Mouse (Mus musculus): Measurements from ENCODE around the gene 1110051M20Rik. TPM values are rescaled to one million over a fixed set of nuclear protein-coding genes. Genes with fewer than 3 reads are reported as not detected.

1110051M20Rik gene
- total and polyA plus RNA-seq, 2 experiments from 2014 or later = 158 to 171 TPM

DNA sequence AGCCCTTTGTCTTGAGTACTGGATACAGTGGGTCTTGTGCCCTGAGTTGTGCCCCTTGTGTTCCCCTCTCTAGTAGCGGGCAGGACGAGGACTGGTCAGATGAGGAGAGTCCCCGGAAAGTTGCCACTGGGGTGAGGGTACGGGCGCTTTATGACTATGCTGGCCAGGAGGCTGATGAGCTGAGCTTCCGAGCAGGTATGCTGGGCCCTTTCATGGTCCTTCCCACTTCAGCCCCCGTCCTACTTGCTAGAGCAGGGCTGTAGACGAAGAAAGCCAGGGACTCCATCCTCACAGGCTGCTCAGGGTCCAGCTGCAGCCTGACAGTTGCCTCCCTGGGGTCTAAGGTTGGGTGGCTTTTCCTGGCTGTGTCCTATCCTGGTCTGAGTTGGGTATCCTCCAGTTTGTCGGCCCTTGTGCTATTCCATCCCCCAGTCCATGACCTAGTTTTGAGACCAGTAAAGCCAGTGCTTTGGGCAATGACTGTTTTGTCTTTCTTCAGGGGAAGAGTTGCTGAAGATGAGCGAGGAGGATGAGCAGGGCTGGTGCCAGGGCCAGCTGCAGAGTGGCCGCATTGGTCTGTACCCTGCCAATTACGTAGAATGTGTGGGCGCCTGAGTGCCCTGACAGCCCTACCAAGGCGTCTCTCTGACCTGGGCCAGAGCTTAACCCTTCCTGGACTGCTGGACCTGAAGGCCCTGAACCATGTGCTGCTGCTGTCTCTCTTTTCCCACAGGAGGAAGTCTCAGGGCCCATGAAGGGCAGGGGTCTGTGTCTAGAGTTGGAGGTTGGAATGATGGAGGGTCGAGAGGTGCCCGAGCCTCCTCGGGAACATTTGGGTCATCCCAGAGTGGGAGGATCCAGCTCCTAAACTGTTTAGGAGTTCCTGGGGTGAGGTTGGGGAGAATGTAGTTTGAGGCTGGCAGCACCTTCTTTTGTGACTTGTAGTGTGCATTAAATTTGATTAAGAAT is 180.5 kb downstream of the 1110051M20Rik start:
- Histone ChIP-seq H3K27me3 (ENCODE audit: insufficient read depth, low read length) (no peaks in the 10 kb centered on the region), H3K27ac (ENCODE audit: low read depth, low read length) (peak overlapping the region; percentile 84), H3K4me2 (ENCODE audit: low read depth, low read length, poor library complexity, severe bottlenecking) (peak overlapping the region; percentile 62), H3K9ac (replicated peaks; ENCODE audit: low read length, poor library complexity, severe bottlenecking) (peak overlapping the region; percentile 44; the same call in 1 of the 2 replicates), H3K9me3 (ENCODE audit: low read length) (no peaks in the 10 kb centered on the region), H3K36me3 (ENCODE audit: insufficient read depth, low read length) (peaks cover 12% of the 10 kb centered on the region), H3K4me3 (ENCODE audit: low read depth, low read length) (peak overlapping the region; percentile 73), H3K4me1 (ENCODE audit: insufficient read depth, low read length) (peaks cover 12% of the 10 kb centered on the region)
- no peak for TF ChIP-seq CTCF (IDR thresholded peaks at IDR 0.05)
- no peak for DNase-seq (ENCODE audit: low spot score)
- 90% methylated on average over 17 of the region's 17 CpGs for WGBS
- no peak for ATAC-seq (ENCODE audit: low FRiP score)

DNA sequence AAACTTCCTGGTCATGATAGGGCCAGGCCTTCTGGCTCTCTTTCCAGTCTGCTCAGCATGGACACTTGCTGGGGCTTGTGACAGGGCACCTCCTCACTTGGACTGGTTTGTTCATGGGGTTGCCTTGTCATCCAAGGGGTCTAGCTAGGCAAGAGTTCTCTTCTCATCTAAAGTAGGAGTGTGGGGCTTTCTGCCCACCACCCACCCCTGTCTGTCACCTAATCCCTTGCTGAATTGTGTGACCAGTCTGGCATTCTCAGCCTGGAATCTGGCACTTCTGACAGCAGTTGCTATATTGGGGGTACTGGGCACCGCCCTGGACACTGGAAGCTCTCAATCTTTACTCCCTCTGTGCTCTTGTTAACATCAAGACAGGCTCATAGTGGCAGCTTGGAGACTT is 185.0 kb downstream of the 1110051M20Rik start:
- TF ChIP-seq CTCF (IDR thresholded peaks at IDR 0.05) = no peak
- 90% methylated on average over 1 of the region's 1 CpGs for WGBS

DNA sequence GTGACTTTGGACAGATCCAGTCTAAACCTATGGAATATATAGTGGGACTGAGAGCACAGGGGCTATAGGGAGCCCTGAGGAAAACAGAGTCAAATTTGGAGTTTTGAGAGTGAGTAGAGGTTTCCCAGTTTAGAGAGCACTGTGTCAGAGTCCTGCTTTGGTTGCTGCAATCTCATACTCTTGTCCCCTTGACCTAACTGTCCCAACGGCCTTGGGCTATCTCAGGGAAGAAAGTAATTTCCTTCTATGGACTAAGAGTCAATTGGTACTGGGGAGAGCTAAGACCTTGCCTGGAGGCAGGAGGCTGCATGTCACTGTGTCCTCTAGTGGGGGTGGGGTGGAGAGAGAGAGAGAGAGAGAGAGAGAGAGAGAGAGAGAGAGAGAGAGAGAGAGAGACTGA is 185.7 kb downstream of the 1110051M20Rik start:
- ATAC-seq (ENCODE audit: low FRiP score) (no peak), DNase-seq (ENCODE audit: low spot score) (no peak)
- WGBS = 72% methylated on average over 1 of the region's 1 CpGs
- Histone ChIP-seq H3K36me3 (ENCODE audit: insufficient read depth, low read length) (no peaks in the 10 kb centered on the region), H3K4me2 (ENCODE audit: low read depth, low read length, poor library complexity, severe bottlenecking) (no peak overlapping the region), H3K4me1 (ENCODE audit: insufficient read depth, low read length) (no peaks in the 10 kb centered on the region), H3K27me3 (ENCODE audit: insufficient read depth, low read length) (0 out of 2 replicates have a peak, but pooled peaks cover 10% of the 10 kb centered on the region), H3K9me3 (ENCODE audit: low read length) (no peaks in the 10 kb centered on the region), H3K27ac (ENCODE audit: low read depth, low read length) (no peak overlapping the region), H3K9ac (replicated peaks; ENCODE audit: low read length, poor library complexity, severe bottlenecking) (no peak overlapping the region), H3K4me3 (ENCODE audit: low read depth, low read length) (no peak overlapping the region)
- no peak for TF ChIP-seq CTCF (IDR thresholded peaks at IDR 0.05)

More for the DNA sequence above, 185.0 kb downstream of the 1110051M20Rik start:
- peaks cover 4% of the 10 kb centered on the region; the same call in 1 of the 2 replicates for H3K4me1 ChIP-seq (ENCODE audit: insufficient read depth, low read length)
- no peaks in the 10 kb centered on the region for H3K9me3 ChIP-seq (ENCODE audit: low read length)
- H3K27me3 ChIP-seq (ENCODE audit: insufficient read depth, low read length) = 0 out of 2 replicates have a peak, but pooled peaks cover 8% of the 10 kb centered on the region
- H3K27ac ChIP-seq (ENCODE audit: low read depth, low read length) = no peak overlapping the region
- no peak overlapping the region for H3K4me3 ChIP-seq (ENCODE audit: low read depth, low read length)
- no peak overlapping the region for H3K9ac ChIP-seq (replicated peaks; ENCODE audit: low read length, poor library complexity, severe bottlenecking)
- no peak overlapping the region for H3K4me2 ChIP-seq (ENCODE audit: low read depth, low read length, poor library complexity, severe bottlenecking)
- DNase-seq (ENCODE audit: low spot score) (no peak), ATAC-seq (ENCODE audit: low FRiP score) (no peak)
- H3K36me3 ChIP-seq (ENCODE audit: insufficient read depth, low read length) = no peaks in the 10 kb centered on the region

DNA sequence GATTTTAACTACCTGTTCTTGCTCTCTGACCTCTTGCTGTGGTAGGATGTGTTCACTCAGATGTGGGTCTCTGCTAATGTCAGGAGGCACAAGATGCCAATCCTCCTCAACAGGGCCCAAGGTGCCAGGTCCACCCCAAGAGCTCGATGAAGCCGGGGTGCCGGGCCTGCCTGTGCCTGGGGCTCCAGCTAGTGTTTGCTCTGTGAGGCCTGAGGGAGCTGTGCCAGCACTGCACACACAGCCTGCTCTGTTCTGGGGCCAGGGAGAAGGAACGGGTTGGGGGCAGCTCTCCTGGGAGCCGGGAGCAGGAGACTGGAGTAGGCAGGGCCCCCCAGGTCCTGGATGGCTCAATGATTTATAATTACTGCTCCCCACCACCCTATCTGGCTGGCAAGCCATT is 186.4 kb downstream of the 1110051M20Rik start:
- Histone ChIP-seq H3K4me3 (ENCODE audit: low read depth, low read length) (peak overlapping the region; percentile 58; the same call in 1 of the 2 replicates), H3K36me3 (ENCODE audit: insufficient read depth, low read length) (no peaks in the 10 kb centered on the region), H3K4me1 (ENCODE audit: insufficient read depth, low read length) (no peaks in the 10 kb centered on the region), H3K4me2 (ENCODE audit: low read depth, low read length, poor library complexity, severe bottlenecking) (peak overlapping the region; percentile 100), H3K9me3 (ENCODE audit: low read length) (no peaks in the 10 kb centered on the region), H3K27me3 (ENCODE audit: insufficient read depth, low read length) (0 out of 2 replicates have a peak, but pooled peaks cover 10% of the 10 kb centered on the region), H3K27ac (ENCODE audit: low read depth, low read length) (peak overlapping the region; percentile 6), H3K9ac (replicated peaks; ENCODE audit: low read length, poor library complexity, severe bottlenecking) (no peak overlapping the region)
- TF ChIP-seq CTCF (IDR thresholded peaks at IDR 0.05) = no peak
- WGBS = 68% methylated on average over 5 of the region's 5 CpGs
- ATAC-seq (ENCODE audit: low FRiP score) (peak; percentile 35; the same call in 1 of the 2 replicates), DNase-seq (ENCODE audit: low spot score) (peak; percentile 55)

DNA sequence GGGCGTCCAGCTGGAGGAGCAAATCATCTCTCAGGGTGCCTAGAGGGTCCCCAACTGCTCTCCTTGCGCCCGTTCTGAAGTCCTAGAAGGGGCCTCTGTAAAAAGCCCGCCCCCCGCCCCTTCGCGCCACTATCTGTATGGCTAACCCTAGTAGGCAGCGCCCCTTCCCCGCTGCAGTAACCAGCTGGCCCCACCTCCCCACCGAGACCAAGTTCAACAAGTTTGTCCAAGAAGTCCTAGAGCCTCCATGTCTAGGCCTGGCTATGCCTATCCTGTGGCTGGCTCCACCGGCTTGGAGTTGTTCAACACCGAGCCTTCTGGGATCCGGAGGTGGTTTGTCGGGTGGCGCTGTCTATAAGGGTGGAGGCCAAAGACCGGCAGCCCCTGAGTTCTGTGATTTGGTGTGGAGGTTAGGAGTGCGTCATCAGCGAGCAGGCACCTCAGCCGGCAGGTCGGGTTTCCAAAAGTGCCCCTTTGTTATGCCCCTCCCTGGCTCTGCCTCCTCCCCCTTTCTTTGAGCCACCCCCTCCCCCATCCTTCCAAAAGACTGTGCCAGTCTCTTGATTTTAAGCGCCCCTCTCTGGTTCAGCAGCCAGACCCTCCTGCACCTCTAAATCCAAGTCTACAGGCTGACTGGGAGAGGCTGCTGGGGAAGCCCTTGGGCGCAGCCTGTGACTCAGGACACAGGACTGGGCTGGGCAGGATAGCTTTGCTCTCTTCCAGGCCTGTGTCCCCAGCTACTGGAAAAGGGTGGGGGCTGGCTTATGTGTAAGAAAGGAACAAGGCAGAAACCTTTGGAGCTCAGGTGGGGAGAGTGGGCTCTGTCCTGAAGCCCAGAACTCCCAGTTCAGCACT is 187.2 kb downstream of the 1110051M20Rik start:
- Histone ChIP-seq H3K27ac (ENCODE audit: low read depth, low read length) (peak overlapping the region; percentile 6), H3K4me3 (ENCODE audit: low read depth, low read length) (peak overlapping the region; percentile 58), H3K9me3 (ENCODE audit: low read length) (no peaks in the 10 kb centered on the region), H3K36me3 (ENCODE audit: insufficient read depth, low read length) (no peaks in the 10 kb centered on the region), H3K4me2 (ENCODE audit: low read depth, low read length, poor library complexity, severe bottlenecking) (peak overlapping the region; percentile 100), H3K9ac (replicated peaks; ENCODE audit: low read length, poor library complexity, severe bottlenecking) (peak overlapping the region; percentile 56), H3K4me1 (ENCODE audit: insufficient read depth, low read length) (no peaks in the 10 kb centered on the region), H3K27me3 (ENCODE audit: insufficient read depth, low read length) (0 out of 2 replicates have a peak, but pooled peaks cover 10% of the 10 kb centered on the region)
- no peak for TF ChIP-seq CTCF (IDR thresholded peaks at IDR 0.05)
- DNase-seq (ENCODE audit: low spot score) (peak; percentile 76), ATAC-seq (ENCODE audit: low FRiP score) (peak; percentile 75)
- WGBS = 2% methylated on average over 22 of the region's 22 CpGs

Measured in midbrain, postnatal 0 days (tissue).